Mouse (Mus musculus): ENCODE data around the gene Arhgef3. TPM values are rescaled to one million over a fixed set of nuclear protein-coding genes. Genes with fewer than 3 reads are reported as not detected.

Gene Arhgef3
- polyA plus RNA-seq, 1 experiment from 2014 or later, result 15.2 TPM

- no peaks in the 10 kb centered on the region for H3K4me1 ChIP-seq
- H3K4me2 ChIP-seq, result no peak overlapping the region
- H3K4me3 ChIP-seq (replicated peaks), result no peak overlapping the region
- H3K27me3 ChIP-seq (replicated peaks), result no peaks in the 10 kb centered on the region
- no peaks in the 10 kb centered on the region for H3K36me3 ChIP-seq
- WGBS, result 78% methylated on average over 7 of the region's 7 CpGs
- no peaks in the 10 kb centered on the region for H3K9me3 ChIP-seq
- no peak overlapping the region for H3K27ac ChIP-seq
- ATAC-seq (ENCODE audit: insufficient read depth, low FRiP score, low read depth), result no peak
- H3K9ac ChIP-seq, result no peak overlapping the region
Observed at GRCm38 (mm10) chr14:27360849-27361248, 246.2 kb downstream of the Arhgef3 start.

GRCm38 (mm10) chr14:27361514-27361913 lies 246.8 kb downstream of the Arhgef3 start:
- Histone ChIP-seq H3K27me3 (replicated peaks) (no peaks in the 10 kb centered on the region), H3K4me2 (no peak overlapping the region), H3K9ac (no peak overlapping the region), H3K4me3 (replicated peaks) (no peak overlapping the region), H3K4me1 (no peaks in the 10 kb centered on the region), H3K27ac (no peak overlapping the region), H3K9me3 (no peaks in the 10 kb centered on the region), H3K36me3 (no peaks in the 10 kb centered on the region)
- 68% methylated on average over 4 of the region's 4 CpGs for WGBS
- no peak for ATAC-seq (ENCODE audit: insufficient read depth, low FRiP score, low read depth)

- H3K9me3 ChIP-seq, result no peaks in the 10 kb centered on the region
- no peaks in the 10 kb centered on the region for H3K4me1 ChIP-seq
- H3K36me3 ChIP-seq, result no peaks in the 10 kb centered on the region
- H3K4me3 ChIP-seq (replicated peaks), result no peak overlapping the region
- no peak overlapping the region for H3K27ac ChIP-seq
- H3K9ac ChIP-seq, result no peak overlapping the region
- H3K4me2 ChIP-seq, result no peak overlapping the region
- H3K27me3 ChIP-seq (replicated peaks), result no peaks in the 10 kb centered on the region
- ATAC-seq (ENCODE audit: insufficient read depth, low FRiP score, low read depth), result no peak
- 72% methylated on average over 5 of the region's 5 CpGs for WGBS
Observed at GRCm38 (mm10) chr14:27364668-27365257, 250.1 kb downstream of the Arhgef3 start.

GRCm38 (mm10) chr14:27367117-27367711 lies 252.5 kb downstream of the Arhgef3 start:
- no peak overlapping the region for H3K4me3 ChIP-seq (replicated peaks)
- no peaks in the 10 kb centered on the region for H3K27me3 ChIP-seq (replicated peaks)
- ATAC-seq (ENCODE audit: insufficient read depth, low FRiP score, low read depth), result no peak
- no peaks in the 10 kb centered on the region for H3K36me3 ChIP-seq
- no peaks in the 10 kb centered on the region for H3K9me3 ChIP-seq
- H3K4me1 ChIP-seq, result 0 out of 2 replicates have a peak, but pooled peaks cover 4% of the 10 kb centered on the region
- H3K9ac ChIP-seq, result no peak overlapping the region
- no peak overlapping the region for H3K4me2 ChIP-seq
- H3K27ac ChIP-seq, result no peak overlapping the region
- 65% methylated on average over 10 of the region's 10 CpGs for WGBS

- WGBS, result 53% methylated on average over 4 of the region's 4 CpGs
- no peak overlapping the region for H3K9ac ChIP-seq
- no peak overlapping the region for H3K4me3 ChIP-seq (replicated peaks)
- no peaks in the 10 kb centered on the region for H3K27me3 ChIP-seq (replicated peaks)
- H3K4me1 ChIP-seq, result 0 out of 2 replicates have a peak, but pooled peaks cover 4% of the 10 kb centered on the region
- ATAC-seq (ENCODE audit: insufficient read depth, low FRiP score, low read depth), result no peak
- H3K4me2 ChIP-seq, result no peak overlapping the region
- no peaks in the 10 kb centered on the region for H3K9me3 ChIP-seq
- no peaks in the 10 kb centered on the region for H3K36me3 ChIP-seq
- H3K27ac ChIP-seq, result no peak overlapping the region
Observed at GRCm38 (mm10) chr14:27368619-27369018, 253.9 kb downstream of the Arhgef3 start.

GRCm38 (mm10) chr14:27369503-27369902 lies 254.8 kb downstream of the Arhgef3 start:
- no peak overlapping the region for H3K4me2 ChIP-seq

GRCm38 (mm10) chr14:27371669-27372076 lies 257.0 kb downstream of the Arhgef3 start:
- no peak overlapping the region for H3K4me3 ChIP-seq (replicated peaks)
- no peak overlapping the region for H3K9ac ChIP-seq
- ATAC-seq (ENCODE audit: insufficient read depth, low FRiP score, low read depth), result no peak
- no peaks in the 10 kb centered on the region for H3K36me3 ChIP-seq
- WGBS, result 48% methylated on average over 8 of the region's 8 CpGs
- 0 out of 2 replicates have a peak, but pooled peaks cover 4% of the 10 kb centered on the region for H3K4me1 ChIP-seq
- H3K27ac ChIP-seq, result peak overlapping the region; percentile 26; the same call in 1 of the 2 replicates
- H3K27me3 ChIP-seq (replicated peaks), result no peaks in the 10 kb centered on the region
- no peaks in the 10 kb centered on the region for H3K9me3 ChIP-seq
- no peak overlapping the region for H3K4me2 ChIP-seq

More at GRCm38 (mm10) chr14:27369503-27369902, 254.8 kb downstream of the Arhgef3 start:
- H3K4me1 ChIP-seq, result 0 out of 2 replicates have a peak, but pooled peaks cover 4% of the 10 kb centered on the region
- H3K4me3 ChIP-seq (replicated peaks), result no peak overlapping the region
- H3K27me3 ChIP-seq (replicated peaks), result no peaks in the 10 kb centered on the region
- WGBS, result 55% methylated on average over 4 of the region's 4 CpGs
- no peaks in the 10 kb centered on the region for H3K9me3 ChIP-seq
- H3K9ac ChIP-seq, result no peak overlapping the region
- no peak overlapping the region for H3K27ac ChIP-seq
- no peak for ATAC-seq (ENCODE audit: insufficient read depth, low FRiP score, low read depth)
- no peaks in the 10 kb centered on the region for H3K36me3 ChIP-seq

GRCm38 (mm10) chr14:27373498-27373897 lies 258.8 kb downstream of the Arhgef3 start:
- H3K9me3 ChIP-seq, result no peaks in the 10 kb centered on the region
- H3K27me3 ChIP-seq (replicated peaks), result no peaks in the 10 kb centered on the region
- no peaks in the 10 kb centered on the region for H3K36me3 ChIP-seq
- 0 out of 2 replicates have a peak, but pooled peaks cover 4% of the 10 kb centered on the region for H3K4me1 ChIP-seq
- H3K27ac ChIP-seq, result no peak overlapping the region
- no peak overlapping the region for H3K4me2 ChIP-seq
- H3K4me3 ChIP-seq (replicated peaks), result no peak overlapping the region
- no peak overlapping the region for H3K9ac ChIP-seq
- WGBS, result 74% methylated on average over 5 of the region's 5 CpGs
- ATAC-seq (ENCODE audit: insufficient read depth, low FRiP score, low read depth), result no peak

- 0 out of 2 replicates have a peak overlapping the region, but pooled peaks have one; percentile 3 for H3K27ac ChIP-seq
- no peak overlapping the region for H3K4me3 ChIP-seq (replicated peaks)
- no peak for ATAC-seq (ENCODE audit: insufficient read depth, low FRiP score, low read depth)
- no peak overlapping the region for H3K4me2 ChIP-seq
- H3K27me3 ChIP-seq (replicated peaks), result no peaks in the 10 kb centered on the region
- WGBS, result 55% methylated on average over 5 of the region's 5 CpGs
- no peak overlapping the region for H3K9ac ChIP-seq
- no peaks in the 10 kb centered on the region for H3K36me3 ChIP-seq
- no peaks in the 10 kb centered on the region for H3K9me3 ChIP-seq
- 0 out of 2 replicates have a peak, but pooled peaks cover 4% of the 10 kb centered on the region for H3K4me1 ChIP-seq
Observed at GRCm38 (mm10) chr14:27376115-27376648, 261.5 kb downstream of the Arhgef3 start.

- ATAC-seq (ENCODE audit: insufficient read depth, low FRiP score, low read depth), result no peak
- 97% methylated on average over 7 of the region's 7 CpGs for WGBS
- H3K27me3 ChIP-seq (replicated peaks), result no peaks in the 10 kb centered on the region
Observed at GRCm38 (mm10) chr14:27378669-27379068, 264.0 kb downstream of the Arhgef3 start.

GRCm38 (mm10) chr14:27379404-27379803 lies 264.7 kb downstream of the Arhgef3 start:
- peak overlapping the region; percentile 12; the same call in 1 of the 2 replicates for H3K4me3 ChIP-seq (replicated peaks)
- H3K9ac ChIP-seq, result no peak overlapping the region
- no peak overlapping the region for H3K4me2 ChIP-seq
- 74% methylated on average over 12 of the region's 12 CpGs for WGBS
- no peaks in the 10 kb centered on the region for H3K9me3 ChIP-seq
- H3K36me3 ChIP-seq, result 0 out of 2 replicates have a peak, but pooled peaks cover 3% of the 10 kb centered on the region
- ATAC-seq (ENCODE audit: insufficient read depth, low FRiP score, low read depth), result no peak
- H3K4me1 ChIP-seq, result no peaks in the 10 kb centered on the region
- no peaks in the 10 kb centered on the region for H3K27me3 ChIP-seq (replicated peaks)
- H3K27ac ChIP-seq, result no peak overlapping the region

More at GRCm38 (mm10) chr14:27378669-27379068, 264.0 kb downstream of the Arhgef3 start:
- no peak overlapping the region for H3K9ac ChIP-seq
- no peaks in the 10 kb centered on the region for H3K9me3 ChIP-seq
- H3K4me2 ChIP-seq, result no peak overlapping the region
- no peaks in the 10 kb centered on the region for H3K4me1 ChIP-seq
- H3K4me3 ChIP-seq (replicated peaks), result no peak overlapping the region
- no peak overlapping the region for H3K27ac ChIP-seq
- H3K36me3 ChIP-seq, result no peaks in the 10 kb centered on the region

GRCm38 (mm10) chr14:27381459-27381858 lies 266.8 kb downstream of the Arhgef3 start:
- H3K9ac ChIP-seq, result no peak overlapping the region
- no peak for ATAC-seq (ENCODE audit: insufficient read depth, low FRiP score, low read depth)
- H3K27me3 ChIP-seq (replicated peaks), result no peaks in the 10 kb centered on the region
- H3K4me2 ChIP-seq, result no peak overlapping the region
- H3K4me3 ChIP-seq (replicated peaks), result no peak overlapping the region
- 0 out of 2 replicates have a peak, but pooled peaks cover 3% of the 10 kb centered on the region for H3K36me3 ChIP-seq
- H3K4me1 ChIP-seq, result no peaks in the 10 kb centered on the region
- no peak overlapping the region for H3K27ac ChIP-seq
- 68% methylated on average over 7 of the region's 7 CpGs for WGBS
- no peaks in the 10 kb centered on the region for H3K9me3 ChIP-seq

All from stomach, embryonic 15.5 days (tissue).